Mouse (Mus musculus) lung, adult 2 months (tissue): ENCODE measurements around the gene Msh4.

Source experiments
- CTCF ChIP-seq: fragments of 200-500 bp; IDR thresholded peaks from 2 replicates; pipeline ENCODE4 v1.5.1; 2011; ENCODE audit warnings: mild to moderate bottlenecking, low read length, control low read depth; ENCODE audit not compliant: insufficient read depth
- POLR2A ChIP-seq: fragments of 200-500 bp; IDR thresholded peaks from 2 replicates; pipeline ENCODE4 v1.6.1; 2011; ENCODE audit warnings: low read depth, mild to moderate bottlenecking, control low read depth, low read length, borderline replicate concordance; ENCODE audit errors: extremely low read depth

- TF ChIP-seq CTCF, result no peak
- TF ChIP-seq POLR2A, result no peak
These were observed 86.5 kb downstream of the Msh4 start for GRCm38 (mm10) chr3:153819438-153819837.
